Mouse (Mus musculus): Measurements from ENCODE around the gene Slc35d2. TPM values are rescaled to one million over a fixed set of nuclear protein-coding genes. Genes with fewer than 3 reads are reported as not detected.

The Slc35d2 gene
- total RNA-seq (2022) = 1 to 10 TPM in 2 of 4 experiments, under 1 TPM in 2; 0.46 to 2.2 (median 1.2) TPM

- DNase-seq (ENCODE audit: low spot score in 2 of 2) = no peak
These were observed at the start of gene Slc35d2 for GRCm38 (mm10) chr13:64128858-64129615. TSS of gene Slc35d2 (minus strand) at chr13:64129368.

- no peak for DNase-seq (ENCODE audit: low spot score in 2 of 2)
These were observed 48.8 kb upstream of the Slc35d2 start for GRCm38 (mm10) chr13:64178000-64178399.

GRCm38 (mm10) chr13:64169746-64170145 lies 40.6 kb upstream of the Slc35d2 start:
- DNase-seq (ENCODE audit: low spot score in 2 of 2) = no peak

DNA sequence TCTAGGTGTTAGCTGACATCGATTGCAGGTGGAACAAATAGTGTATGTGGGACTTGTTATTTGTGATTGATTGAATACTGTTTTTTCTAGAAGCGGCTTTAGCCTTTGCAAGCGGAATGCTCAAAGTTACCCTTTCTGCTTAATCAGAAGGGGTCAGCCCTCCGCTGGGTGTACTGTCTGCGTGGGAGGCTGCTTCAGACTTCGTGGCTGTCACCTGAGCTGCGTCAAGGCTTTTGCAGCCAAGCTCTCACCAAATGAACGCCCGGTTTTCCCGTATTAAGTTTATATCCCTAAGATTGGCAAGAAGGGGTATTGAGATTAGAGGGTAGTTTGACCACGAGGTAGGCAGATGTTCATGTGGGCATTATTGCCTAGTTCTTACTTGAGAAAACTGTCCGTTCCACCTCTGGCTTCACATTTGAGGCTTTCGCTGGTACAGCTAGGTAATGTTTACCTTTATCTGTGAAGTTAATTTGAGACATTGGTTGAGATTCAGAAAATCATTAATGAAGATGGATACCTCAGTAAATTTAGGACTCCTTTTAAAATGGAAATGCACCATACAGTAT lies 34.1 kb upstream of the Slc35d2 start:
- no peak for DNase-seq (ENCODE audit: low spot score in 2 of 2)

DNA sequence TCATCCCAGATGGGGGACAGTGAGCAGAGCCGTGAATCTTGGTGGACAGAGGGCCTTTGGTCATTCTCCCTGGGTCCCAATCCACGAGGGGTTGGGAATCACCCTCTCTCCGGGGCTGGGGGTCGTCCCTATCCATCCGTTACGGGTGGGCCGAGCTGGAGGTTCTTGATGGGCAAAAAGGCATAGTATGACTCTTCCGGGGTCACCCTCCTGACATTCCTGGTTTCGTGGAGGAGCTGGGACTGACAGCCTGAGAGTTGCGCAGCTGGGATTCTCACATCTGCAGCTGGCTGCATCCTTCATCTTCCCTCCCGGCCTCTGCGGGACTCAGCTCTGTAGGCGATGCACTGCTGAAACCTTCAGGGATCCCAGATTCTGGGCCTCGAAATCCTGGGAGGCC lies 33.5 kb upstream of the Slc35d2 start:
- DNase-seq (ENCODE audit: low spot score in 2 of 2) = no peak

GRCm38 (mm10) chr13:64161916-64162611 lies 32.9 kb upstream of the Slc35d2 start:
- peak in 1 of 2 experiments; percentile 61 for DNase-seq (ENCODE audit: low spot score in 2 of 2)

- peak; percentile 88 to 98 for DNase-seq (ENCODE audit: low spot score in 2 of 2)
These were observed 32.4 kb upstream of the Slc35d2 start, which contains the start of gene Habp4 for GRCm38 (mm10) chr13:64161548-64161915. TSS of gene Habp4 (plus strand) at chr13:64161824.

DNA sequence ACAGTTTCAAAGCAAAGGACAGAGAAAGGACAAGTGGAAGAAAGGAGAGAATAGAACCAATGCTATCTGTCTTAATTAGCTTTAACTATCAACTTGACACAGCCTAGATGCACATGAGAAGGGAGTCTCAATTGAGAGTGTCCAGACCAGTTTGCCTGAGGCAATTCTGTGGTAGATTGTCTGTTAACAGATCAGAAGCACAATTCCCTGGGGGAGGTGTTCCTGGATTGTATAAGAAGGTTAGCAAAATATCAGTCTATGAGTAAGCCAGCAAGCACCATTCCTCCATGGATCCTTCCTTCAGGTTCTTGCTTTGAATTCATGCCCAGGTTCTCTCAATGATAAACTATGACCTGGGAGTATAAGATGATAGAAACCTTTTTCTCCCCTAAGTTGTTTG lies 27.8 kb upstream of the Slc35d2 start:
- DNase-seq (ENCODE audit: low spot score in 2 of 2) = no peak

GRCm38 (mm10) chr13:64155171-64155571 lies 26.0 kb upstream of the Slc35d2 start:
- DNase-seq (ENCODE audit: low spot score in 2 of 2) = no peak

- no peak for DNase-seq (ENCODE audit: low spot score in 2 of 2)
These were observed 25.5 kb upstream of the Slc35d2 start for GRCm38 (mm10) chr13:64154651-64155050.

GRCm38 (mm10) chr13:64153751-64154267 lies 24.6 kb upstream of the Slc35d2 start:
- DNase-seq (ENCODE audit: low spot score in 2 of 2) = no peak

DNA sequence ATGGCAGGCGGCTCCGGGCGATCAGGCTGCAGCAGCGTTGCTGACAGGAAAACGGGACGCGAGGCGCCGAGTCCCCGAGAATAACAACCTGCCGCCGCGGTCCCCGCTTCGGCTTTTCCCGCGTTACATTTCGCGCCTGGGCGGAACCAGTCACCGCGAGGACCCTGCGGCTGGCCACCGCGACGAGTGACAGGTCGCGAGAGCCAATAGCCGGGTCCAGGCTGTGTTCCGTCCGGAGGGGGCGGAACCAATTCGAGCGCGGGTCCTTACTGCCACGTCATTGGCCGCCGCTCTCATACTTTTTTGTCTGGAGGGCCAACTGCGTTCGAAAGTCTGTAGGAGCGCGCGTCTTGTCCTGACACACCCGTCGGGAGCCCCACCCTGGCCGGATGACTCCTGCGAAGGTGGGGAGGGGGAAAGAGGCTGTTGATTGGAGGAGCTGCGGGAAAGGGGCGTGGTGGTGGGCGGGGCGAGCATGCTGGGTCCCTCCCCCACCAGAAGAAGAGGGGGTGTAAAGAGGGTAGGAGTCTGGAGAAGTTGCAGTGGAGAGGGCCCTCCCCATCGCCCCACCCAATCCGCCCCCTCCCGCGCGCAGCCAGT lies 24.0 kb upstream of the Slc35d2 start, which contains the start of gene Zfp367:
Gene Zfp367, minus strand, starts transcription at position 120 of the 600 bp plus-strand sequence.
- peak; percentile 89 to 97 for DNase-seq (ENCODE audit: low spot score in 2 of 2)

DNA sequence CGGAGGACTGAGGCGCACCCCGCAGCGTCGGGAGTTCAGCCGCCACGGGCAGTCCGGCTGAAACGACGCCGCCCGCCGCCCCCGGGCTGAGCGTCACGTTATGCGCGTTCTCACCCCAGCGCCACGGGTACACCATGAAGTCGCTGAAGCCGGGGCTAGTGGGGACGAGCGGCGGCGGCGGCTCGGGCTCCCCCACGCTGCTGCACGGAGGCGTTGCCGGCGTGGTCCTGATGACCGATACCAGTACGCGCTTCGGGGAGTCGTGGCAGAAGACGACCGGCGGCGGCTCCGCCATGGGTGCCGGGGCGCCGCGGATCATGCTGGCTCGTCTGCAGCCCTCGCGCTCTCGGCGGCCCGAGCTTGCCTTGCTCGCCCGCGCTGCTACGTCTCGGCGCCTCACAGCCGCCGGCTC lies 23.5 kb upstream of the Slc35d2 start:
- DNase-seq (ENCODE audit: low spot score in 2 of 2) = no peak

- peak; percentile 59 to 69 for DNase-seq (ENCODE audit: low spot score in 2 of 2)
These were observed 23.1 kb upstream of the Slc35d2 start for GRCm38 (mm10) chr13:64152241-64152669.

- DNase-seq (ENCODE audit: low spot score in 2 of 2) = no peak
These were observed 21.0 kb upstream of the Slc35d2 start for GRCm38 (mm10) chr13:64150121-64150520.

DNA sequence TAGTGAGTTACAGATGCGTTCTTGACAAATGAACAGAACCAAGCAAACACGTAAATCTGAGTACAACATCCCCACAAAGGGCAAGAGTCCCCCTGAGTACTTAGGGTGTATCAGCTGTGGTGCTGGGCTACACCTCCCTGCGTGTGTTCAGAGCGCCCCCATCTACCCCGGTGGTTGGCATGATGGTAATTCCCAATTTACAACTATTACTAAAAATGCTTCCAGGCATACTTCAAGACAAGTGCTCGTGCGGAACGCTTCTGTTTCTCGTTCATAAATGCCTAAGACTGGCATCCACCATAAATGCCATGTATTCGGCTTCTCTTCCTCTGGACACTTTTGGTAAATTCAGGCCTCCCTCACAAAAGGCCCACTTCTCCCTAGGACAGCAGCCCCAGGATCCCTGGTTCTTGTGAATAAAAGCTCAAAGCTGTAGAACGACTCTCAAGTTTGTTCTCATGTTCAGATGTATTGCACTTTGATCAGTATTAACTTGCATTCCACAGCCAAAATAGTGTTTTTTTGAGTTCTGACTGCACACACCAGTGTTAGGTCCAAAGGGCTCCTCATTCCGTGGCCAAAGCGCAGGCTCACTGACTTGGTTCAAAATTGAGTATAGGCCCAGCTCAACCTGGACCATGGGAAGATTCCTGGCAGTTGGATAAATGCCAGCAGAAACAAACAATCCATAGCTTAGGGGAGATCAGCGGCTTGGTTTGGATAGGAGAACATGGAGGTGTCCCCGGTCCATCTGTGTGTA lies 628 bp upstream of the Slc35d2 start:
- DNase-seq (ENCODE audit: low spot score in 2 of 2) = no peak

- no peak for DNase-seq (ENCODE audit: low spot score in 2 of 2)
These were observed 2.9 kb downstream of the Slc35d2 start for GRCm38 (mm10) chr13:64126316-64126715.

- no peak for DNase-seq (ENCODE audit: low spot score in 2 of 2)
These were observed 4.3 kb downstream of the Slc35d2 start for GRCm38 (mm10) chr13:64124886-64125285.

DNA sequence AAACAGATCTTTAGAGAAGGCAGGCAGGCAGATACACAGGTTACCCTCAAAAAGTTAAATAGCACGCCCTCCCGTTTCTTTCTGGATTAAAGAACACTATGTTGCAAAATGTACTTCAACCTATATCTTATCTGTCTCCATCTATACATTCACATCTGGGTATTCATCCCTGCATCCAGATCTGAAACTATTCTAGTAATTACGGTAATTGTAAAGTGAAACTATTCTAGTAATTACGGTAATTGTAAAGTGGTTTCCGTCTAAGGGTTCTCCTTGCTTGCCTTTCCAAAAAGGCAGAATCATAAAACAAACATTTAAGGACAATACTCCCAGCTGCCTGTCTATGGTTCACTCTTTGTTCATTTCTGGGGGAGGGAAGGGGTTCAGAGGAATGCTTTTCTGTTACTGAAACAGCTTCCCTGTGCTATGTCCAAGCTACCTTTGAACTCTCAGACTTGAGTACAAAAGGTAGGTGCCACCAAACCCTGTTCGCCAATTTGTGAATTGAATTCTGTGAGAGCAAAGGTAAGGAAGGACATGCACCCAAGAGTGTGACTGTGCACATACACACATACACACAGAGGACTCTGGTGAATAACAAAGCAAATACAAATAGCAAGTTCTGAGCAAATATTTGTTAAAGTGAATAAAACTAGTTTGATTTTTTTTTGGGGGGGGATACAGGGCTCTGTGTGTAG lies 5.5 kb downstream of the Slc35d2 start:
- DNase-seq (ENCODE audit: low spot score in 2 of 2) = no peak

DNA sequence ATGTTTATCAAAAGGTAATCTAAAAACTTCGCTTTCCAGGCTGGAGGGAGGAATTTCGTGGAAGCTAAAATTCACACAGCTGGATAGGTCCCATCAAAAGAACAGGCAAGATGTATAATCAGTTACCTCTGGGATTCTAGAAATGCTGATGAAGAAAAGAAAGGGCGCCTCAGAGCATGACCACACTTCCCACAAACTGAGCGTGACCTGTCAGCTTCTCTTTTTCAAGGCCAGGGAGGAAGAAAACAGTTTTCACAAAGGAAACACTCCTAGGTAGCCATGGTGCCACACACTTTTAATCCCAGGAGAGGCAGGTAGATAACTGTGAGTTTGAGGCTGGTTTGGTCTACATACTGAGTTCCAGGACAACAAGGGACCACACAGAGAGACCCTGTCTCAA lies 8.4 kb downstream of the Slc35d2 start:
- no peak for DNase-seq (ENCODE audit: low spot score in 2 of 2)
